ENCODE assay signal across 7 mouse cellular contexts in genomic region chr15:79466601-79467286, GRCm38 (mm10). TPM values are rescaled to one million over a fixed set of nuclear protein-coding genes. Genes with fewer than 3 reads are reported as not detected.
DNase-seq lines count a peak whose midpoint lies in the region; ATAC-seq lines count a peak whose summit lies in the region.

No protein-coding gene starts in this region.

- H3K9ac ChIP-seq in midbrain, embryonic 14.5 days (replicated peaks; ENCODE audit: low read length): no peak overlapping the region

- peaks cover 21% of the 10 kb centered on the region for H3K4me1 ChIP-seq in limb, embryonic 10.5 days
- H3K4me1 ChIP-seq in midbrain, embryonic 14.5 days (ENCODE audit: control insufficient read depth, insufficient read depth, low read length): 0 out of 2 replicates have a peak, but pooled peaks cover 8% of the 10 kb centered on the region

- H3K27me3 ChIP-seq in limb, embryonic 10.5 days (ENCODE audit: low read depth, poor library complexity, severe bottlenecking): peaks cover 30% of the 10 kb centered on the region
- no peaks in the 10 kb centered on the region for H3K27me3 ChIP-seq in midbrain, embryonic 14.5 days (ENCODE audit: control insufficient read depth, insufficient read depth, low read length)

- no peaks in the 10 kb centered on the region for H3K36me3 ChIP-seq in limb, embryonic 10.5 days
- no peaks in the 10 kb centered on the region for H3K36me3 ChIP-seq in midbrain, embryonic 14.5 days (ENCODE audit: control insufficient read depth, insufficient read depth, low read length)

- DNase-seq in adrenal gland, postnatal 10 days: peak; percentile 93
- peak; percentile 84 for DNase-seq in embryo, embryonic 9.5 days (ENCODE audit: extremely low spot score)
- peak; percentile 81 to 96 for DNase-seq in heart, adult 18-20 months
- peak; percentile 87 for DNase-seq in kidney, adult 18-20 months
- peak; percentile 89 for DNase-seq in limb, embryonic 10.5 days (ENCODE audit: low spot score)
- DNase-seq in midbrain, embryonic 14.5 days: peak; percentile 94
- peak; percentile 56 for DNase-seq in spleen, adult 12 weeks (ENCODE audit: low spot score)

- ATAC-seq in midbrain, embryonic 14.5 days (ENCODE audit: low FRiP score, low TSS enrichment): peak; percentile 78; the same call in 1 of the 2 replicates

- 4% methylated on average over 18 of the region's 18 CpGs for WGBS in limb, embryonic 10.5 days
- WGBS in midbrain, embryonic 14.5 days: 6% methylated on average over 18 of the region's 18 CpGs

- no peak overlapping the region; the same call in 1 of the 2 replicates for H3K27ac ChIP-seq in limb, embryonic 10.5 days
- H3K27ac ChIP-seq in midbrain, embryonic 14.5 days (replicated peaks; ENCODE audit: low read depth, low read length): no peak overlapping the region

- no peak overlapping the region for H3K4me3 ChIP-seq in limb, embryonic 10.5 days
- no peak overlapping the region for H3K4me3 ChIP-seq in midbrain, embryonic 14.5 days (replicated peaks; ENCODE audit: low read depth, low read length)

- peak overlapping the region; percentile 17; the same call in 1 of the 2 replicates for H3K4me2 ChIP-seq in midbrain, embryonic 14.5 days (ENCODE audit: low read length)

- H3K9me3 ChIP-seq in limb, embryonic 10.5 days (replicated peaks): no peaks in the 10 kb centered on the region
- H3K9me3 ChIP-seq in midbrain, embryonic 14.5 days (ENCODE audit: control insufficient read depth, low read length): no peaks in the 10 kb centered on the region

RNA-seq across cellular contexts. Expression of gene Csnk1e, which starts 11.4 kb away (rescaled TPM):
- total RNA-seq in adrenal gland, postnatal 10 days (2021): 10 to 100 TPM; 65.7 to 77.7 TPM
- 10 to 100 TPM; 40.2 to 44.3 TPM for total RNA-seq in heart, adult 18-20 months (2021)
- 152 and 170 TPM in 2 replicates for polyA plus RNA-seq in limb, embryonic 10.5 days (2016; fragmentation: Nextera tagmentation; extraction: Ambion mirVana)
- polyA plus RNA-seq in midbrain, embryonic 14.5 days (2014; fragmentation: Nextera tagmentation; extraction: Ambion mirVana): 225 and 226 TPM in 2 replicates

RNA-seq across cellular contexts. Expression of gene Kcnj4, which starts 38.3 kb away (rescaled TPM):
- under 1 TPM in 1 of 2 experiments, not detected in 1; 0.24 TPM for total RNA-seq in adrenal gland, postnatal 10 days (2021)
- total RNA-seq in heart, adult 18-20 months (2021): 1 to 10 TPM; 1.4 to 1.5 TPM
- not detected in 2 replicates for polyA plus RNA-seq in limb, embryonic 10.5 days (2016; fragmentation: Nextera tagmentation; extraction: Ambion mirVana)
- 0.23 TPM in 1 of 2 replicates, not detected in the other for polyA plus RNA-seq in midbrain, embryonic 14.5 days (2014; fragmentation: Nextera tagmentation; extraction: Ambion mirVana)

RNA-seq across cellular contexts. Expression of gene Kdelr3, which starts 49.5 kb away (rescaled TPM):
- total RNA-seq in adrenal gland, postnatal 10 days (2021): 10 to 100 TPM; 11.4 to 13.2 TPM
- 1 to 10 TPM; 3.3 to 4.3 TPM for total RNA-seq in heart, adult 18-20 months (2021)
- polyA plus RNA-seq in limb, embryonic 10.5 days (2016; fragmentation: Nextera tagmentation; extraction: Ambion mirVana): 4.2 and 9.4 TPM in 2 replicates
- 5.4 and 7.1 TPM in 2 replicates for polyA plus RNA-seq in midbrain, embryonic 14.5 days (2014; fragmentation: Nextera tagmentation; extraction: Ambion mirVana)
